Mouse (Mus musculus): Measurements from ENCODE around the gene Pir. TPM values are rescaled to one million over a fixed set of nuclear protein-coding genes. Genes with fewer than 3 reads are reported as not detected.

Gene Pir
- polyA plus RNA-seq, 1 experiment from 2014 or later = 10.5 TPM

Other genes with a start within 250 kb of the Pir start
- 3.0 TPM in 2 replicates for gene Car5b, start 241.4 kb upstream of the Pir start, polyA plus RNA-seq (2015; fragmentation: Nextera tagmentation; extraction: Ambion mirVana)
- 13.6 and 19.0 TPM in 2 replicates for gene Siah1b, start 192.9 kb upstream of the Pir start, polyA plus RNA-seq (2015; fragmentation: Nextera tagmentation; extraction: Ambion mirVana)
- gene Cltrn, start 180.5 kb upstream of the Pir start, polyA plus RNA-seq (2015; fragmentation: Nextera tagmentation; extraction: Ambion mirVana) = 5.8 and 7.2 TPM in 2 replicates
- gene Ace2, start 130.0 kb upstream of the Pir start, polyA plus RNA-seq (2015; fragmentation: Nextera tagmentation; extraction: Ambion mirVana) = 16.1 and 18.6 TPM in 2 replicates
- gene Bmx, start 11.2 kb upstream of the Pir start, polyA plus RNA-seq (2015; fragmentation: Nextera tagmentation; extraction: Ambion mirVana) = 0.70 and 0.89 TPM in 2 replicates
- gene Vegfd, start 104.0 kb downstream of the Pir start, polyA plus RNA-seq (2015; fragmentation: Nextera tagmentation; extraction: Ambion mirVana) = 8.3 and 9.9 TPM in 2 replicates
- gene Piga, start 150.4 kb downstream of the Pir start, polyA plus RNA-seq (2015; fragmentation: Nextera tagmentation; extraction: Ambion mirVana) = 14.9 and 15.5 TPM in 2 replicates
- 0.72 TPM in 1 of 2 replicates, not detected in the other for gene Asb11, start 167.6 kb downstream of the Pir start, polyA plus RNA-seq (2015; fragmentation: Nextera tagmentation; extraction: Ambion mirVana)
- not detected in 2 replicates for gene Asb9, start 237.0 kb downstream of the Pir start, polyA plus RNA-seq (2015; fragmentation: Nextera tagmentation; extraction: Ambion mirVana)

All from stomach, embryonic 16.5 days (tissue).